Mouse (Mus musculus): ENCODE measurements around the gene Tpra1.
A peak's percentile ranks its signal among the peaks of the same experiment; 100 is the strongest.

The Tpra1 gene

DNA sequence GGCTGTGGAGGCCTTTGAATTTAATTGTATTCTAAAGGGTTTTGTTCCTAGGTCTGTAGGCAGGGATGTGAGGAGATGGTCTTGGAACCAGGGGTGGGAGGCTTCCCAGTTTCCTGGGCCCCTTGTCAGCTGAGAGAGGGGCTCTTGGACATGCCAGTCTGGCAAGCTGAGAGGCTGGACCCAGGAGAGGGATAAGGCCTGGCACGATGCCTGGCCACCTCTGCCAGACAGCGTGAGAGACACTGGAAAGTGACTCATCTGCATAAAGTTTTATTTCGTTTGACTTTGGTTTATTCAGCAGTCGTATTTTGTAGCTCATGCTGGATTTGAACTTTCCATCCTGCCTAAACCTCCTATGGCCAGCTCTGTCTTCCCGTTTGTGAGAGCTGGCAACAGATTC is 26.5 kb downstream of the Tpra1 start:
- peak; percentile 14 for DNase-seq

DNA sequence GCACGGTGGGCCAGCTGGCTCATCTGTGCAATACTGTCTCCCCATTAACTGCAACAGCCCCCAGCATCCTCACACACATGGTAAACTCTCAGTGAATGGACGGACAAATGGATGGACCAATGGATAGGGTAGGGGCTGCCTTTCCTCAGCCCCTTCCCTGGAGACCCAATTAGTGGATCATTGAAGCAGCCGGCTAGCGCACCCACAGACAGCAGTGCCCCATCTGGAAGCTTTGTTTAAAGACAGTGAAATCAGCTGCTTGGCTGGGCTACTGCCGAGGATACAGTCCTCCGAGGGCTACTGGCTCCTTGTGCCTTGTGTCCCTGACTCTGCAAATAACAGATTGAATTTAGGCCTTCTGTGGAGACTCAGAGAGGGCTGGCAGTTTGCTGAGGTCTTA is 27.4 kb downstream of the Tpra1 start:
- DNase-seq, result peak; percentile 7

DNA sequence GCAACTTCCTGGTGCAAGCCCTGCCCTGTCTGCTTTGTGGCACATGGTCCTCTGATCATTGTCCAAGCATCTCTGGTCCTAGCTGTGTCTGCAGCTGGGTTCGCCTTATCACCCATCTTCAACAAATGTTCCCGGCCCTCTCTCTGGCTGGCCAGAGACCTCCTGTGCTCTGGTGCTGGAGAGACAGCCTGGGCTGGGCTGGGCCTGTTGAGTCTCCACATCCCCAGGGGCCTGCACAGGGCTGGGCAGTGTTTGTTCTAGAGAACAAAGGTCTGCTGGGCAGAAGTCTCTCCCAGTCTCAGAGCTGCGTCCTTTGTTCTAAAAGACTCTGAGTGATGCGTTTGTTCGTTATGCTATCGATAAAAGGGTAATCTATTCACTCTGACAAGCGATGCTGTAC is 28.0 kb downstream of the Tpra1 start:
- DNase-seq, result no peak

DNA sequence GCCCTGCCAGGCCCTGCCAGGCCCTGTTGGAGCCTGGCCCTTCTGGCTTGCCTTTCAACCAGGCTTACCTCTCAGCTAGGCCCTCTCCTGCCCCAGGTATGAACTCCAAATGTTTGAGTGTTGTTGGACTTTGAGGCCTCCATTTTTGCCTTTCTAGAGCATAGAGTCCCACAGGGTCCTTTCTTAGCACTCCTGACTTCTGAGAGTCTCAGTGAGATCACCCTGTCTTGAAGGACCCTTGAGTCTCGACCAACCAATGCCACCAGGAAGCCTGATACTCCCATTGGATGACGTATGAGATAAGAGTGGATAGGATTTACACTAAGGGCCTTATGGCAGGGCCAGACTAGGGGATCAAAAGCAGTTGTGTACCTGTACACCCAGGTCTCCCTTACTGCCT is 29.4 kb downstream of the Tpra1 start:
- DNase-seq, result no peak

DNA sequence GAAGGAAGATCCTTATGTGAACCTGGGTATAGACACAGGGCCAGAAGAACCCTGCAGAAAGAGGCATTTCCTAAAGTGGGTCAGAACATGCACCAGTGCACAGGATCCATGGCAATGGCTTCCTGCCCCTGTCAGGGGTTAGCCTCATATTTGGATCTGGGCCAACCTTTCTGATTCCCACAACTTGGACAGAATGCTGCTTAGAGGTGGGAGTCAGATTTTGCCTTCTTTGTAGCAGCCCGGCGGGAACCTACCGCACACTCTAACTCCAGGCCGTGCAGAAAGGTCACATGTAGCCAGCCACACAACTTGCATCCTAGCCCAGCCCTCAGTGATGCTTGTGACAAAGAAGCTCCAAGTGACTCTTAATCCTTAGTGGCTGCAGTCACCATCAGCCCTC is 32.1 kb downstream of the Tpra1 start:
- DNase-seq, result no peak

DNA sequence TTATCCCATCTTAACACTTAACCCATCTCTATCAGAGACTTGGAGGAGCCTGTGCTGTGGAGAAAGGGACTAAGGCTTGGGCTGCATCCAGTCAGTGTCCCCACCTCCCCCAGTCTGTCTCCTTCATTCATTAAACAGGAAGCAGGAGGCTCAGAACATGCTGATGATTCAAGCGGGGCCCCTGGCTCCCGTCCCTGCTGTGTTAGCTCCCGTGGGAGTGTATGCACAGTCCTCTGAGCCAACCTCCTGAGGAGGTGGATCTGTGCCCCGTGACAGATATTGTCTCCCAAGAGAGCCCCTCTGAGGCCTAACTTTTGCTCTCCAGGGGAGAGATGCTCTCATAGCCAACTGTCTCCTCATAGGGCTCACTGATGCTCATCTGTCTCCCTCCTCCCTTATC is 32.8 kb downstream of the Tpra1 start:
- DNase-seq, result peak; percentile 52

DNA sequence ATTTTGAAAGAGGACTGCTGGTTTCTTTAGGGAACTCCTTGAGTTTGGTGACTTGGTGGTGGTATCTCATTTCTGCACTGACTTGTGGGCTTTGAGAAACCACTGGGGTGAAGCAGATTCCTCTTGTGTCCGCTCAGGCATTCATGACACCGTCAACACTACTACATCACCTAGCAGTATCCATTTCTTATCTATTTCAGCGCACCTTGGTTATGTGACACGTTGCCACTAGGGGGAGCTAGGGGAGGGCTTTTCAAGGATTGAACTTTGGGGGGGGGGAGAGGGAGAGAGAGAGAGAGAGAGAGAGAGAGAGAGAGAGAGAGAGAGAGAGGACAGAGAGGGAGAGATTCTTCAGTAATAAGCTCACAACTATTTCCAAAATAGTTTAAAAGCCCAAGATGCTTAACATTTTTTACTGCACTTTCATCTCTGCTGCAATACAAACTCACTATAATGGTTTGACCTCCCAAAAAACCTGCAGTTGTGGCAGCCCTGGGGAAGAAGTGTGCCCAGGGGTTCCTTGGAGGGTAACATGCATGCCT is 33.8 kb downstream of the Tpra1 start:
- peak; percentile 72 for DNase-seq

DNA sequence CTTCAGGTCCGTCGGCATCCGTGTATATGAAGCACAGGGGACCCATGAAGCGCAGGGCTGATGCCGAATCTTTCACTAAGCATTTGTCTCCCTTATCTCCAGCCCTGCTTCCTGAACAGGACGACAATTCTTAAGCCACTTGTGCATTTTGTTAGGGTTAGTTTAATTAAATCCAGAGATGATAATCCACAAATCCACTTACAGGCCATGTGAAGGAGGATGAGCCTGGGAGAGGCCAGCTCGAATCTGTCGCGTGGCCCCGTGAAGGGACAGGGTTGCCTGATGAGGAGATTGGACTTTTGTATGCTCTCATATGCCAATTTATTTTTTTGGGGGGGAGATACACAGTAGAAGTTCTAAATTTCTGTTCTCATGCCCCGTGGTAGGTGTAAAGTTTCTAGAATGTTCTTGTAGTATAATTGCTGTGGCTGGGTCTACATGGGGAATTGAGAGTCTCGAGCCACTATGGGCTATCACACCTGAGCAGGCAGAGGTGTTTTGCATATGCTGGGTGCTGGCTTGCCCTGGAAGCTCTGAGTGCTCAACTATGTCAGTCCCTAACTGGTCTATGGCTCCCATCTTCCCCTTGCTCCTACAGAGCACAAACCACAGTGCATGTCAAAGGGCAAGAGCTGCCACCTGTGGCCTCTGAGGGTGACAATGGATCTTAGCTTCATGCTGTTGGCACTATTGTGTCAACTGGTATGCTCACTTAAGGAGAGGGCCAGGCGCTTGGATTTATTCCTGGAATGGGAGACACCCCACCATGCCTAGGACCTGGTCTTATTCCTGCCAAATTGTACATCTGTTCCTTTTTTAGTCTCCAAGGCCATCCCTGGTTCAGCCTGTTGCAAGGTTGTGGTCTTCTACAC is 34.5 kb downstream of the Tpra1 start:
- peak; percentile 7 for DNase-seq

DNA sequence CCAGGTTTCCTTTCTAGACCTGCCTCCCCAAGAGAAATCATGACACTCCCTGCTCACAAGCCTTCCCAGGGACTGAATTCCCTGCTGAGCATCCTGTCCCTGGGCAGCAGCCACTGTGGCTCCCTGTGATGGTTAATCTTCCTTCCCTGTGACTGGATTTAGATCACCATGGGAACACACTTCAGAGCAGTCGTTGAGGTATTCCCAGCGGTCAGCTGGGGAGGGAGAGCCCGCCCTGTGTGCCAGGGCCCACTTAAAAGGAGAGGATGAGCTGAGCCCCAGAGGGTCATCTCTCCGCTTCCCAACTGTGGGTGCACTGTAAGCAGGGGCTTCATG is 35.1 kb downstream of the Tpra1 start:
- peak; percentile 17 for DNase-seq

DNA sequence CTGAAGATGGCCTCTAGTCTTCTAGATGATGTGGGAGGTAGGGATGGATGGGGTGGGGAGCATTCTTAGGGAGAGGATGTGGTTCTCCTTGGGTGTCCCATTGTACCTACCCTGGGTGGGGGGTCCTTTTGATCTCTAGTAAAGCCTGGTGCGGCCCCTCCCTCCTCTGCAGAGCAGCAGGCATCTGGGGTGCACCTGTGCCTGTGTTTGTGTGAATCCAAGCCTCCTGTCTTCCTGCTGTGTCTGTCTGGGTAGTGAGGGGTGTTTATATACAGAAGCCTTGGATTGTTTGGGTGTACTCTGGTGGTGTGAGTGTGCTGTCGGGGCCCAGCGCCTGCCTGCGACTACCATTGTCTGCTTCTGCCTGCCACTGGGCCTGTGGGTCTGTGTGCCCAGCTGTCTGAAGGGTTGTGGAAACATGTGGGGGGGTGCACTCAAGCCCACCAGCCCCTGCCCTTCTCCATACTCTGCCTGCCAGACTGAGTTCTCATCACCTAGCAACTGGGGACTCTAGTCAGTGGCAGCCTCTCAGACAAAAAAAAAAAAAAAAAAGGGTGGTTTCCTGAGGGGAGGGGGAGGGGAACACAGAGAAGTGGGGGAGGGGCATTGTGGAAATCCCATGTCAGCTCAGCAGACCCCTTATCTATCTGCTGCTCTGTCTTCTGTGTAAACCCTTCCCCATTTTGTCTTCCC is 36.1 kb downstream of the Tpra1 start:
- DNase-seq, result peak; percentile 17

DNA sequence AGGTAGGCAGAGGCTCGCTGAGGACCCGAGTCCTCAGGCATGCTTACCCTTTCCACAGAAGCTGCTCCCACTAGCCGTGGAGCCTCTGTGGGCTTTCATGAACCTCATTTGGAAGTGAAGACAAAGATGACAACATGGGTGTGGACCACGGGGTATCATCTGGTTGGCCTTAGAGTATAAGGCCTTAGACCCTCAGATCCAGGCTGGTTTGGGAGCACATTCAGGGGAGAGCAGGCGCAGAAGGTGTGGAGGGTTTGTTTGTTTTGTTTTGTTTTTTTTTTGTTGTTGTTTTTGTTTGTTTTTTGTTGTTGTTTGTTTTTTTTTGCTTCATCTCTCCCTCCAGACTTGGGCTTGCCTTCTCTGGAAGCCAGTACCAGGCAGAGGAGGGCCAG is 36.6 kb downstream of the Tpra1 start:
- DNase-seq, result peak; percentile 4

DNA sequence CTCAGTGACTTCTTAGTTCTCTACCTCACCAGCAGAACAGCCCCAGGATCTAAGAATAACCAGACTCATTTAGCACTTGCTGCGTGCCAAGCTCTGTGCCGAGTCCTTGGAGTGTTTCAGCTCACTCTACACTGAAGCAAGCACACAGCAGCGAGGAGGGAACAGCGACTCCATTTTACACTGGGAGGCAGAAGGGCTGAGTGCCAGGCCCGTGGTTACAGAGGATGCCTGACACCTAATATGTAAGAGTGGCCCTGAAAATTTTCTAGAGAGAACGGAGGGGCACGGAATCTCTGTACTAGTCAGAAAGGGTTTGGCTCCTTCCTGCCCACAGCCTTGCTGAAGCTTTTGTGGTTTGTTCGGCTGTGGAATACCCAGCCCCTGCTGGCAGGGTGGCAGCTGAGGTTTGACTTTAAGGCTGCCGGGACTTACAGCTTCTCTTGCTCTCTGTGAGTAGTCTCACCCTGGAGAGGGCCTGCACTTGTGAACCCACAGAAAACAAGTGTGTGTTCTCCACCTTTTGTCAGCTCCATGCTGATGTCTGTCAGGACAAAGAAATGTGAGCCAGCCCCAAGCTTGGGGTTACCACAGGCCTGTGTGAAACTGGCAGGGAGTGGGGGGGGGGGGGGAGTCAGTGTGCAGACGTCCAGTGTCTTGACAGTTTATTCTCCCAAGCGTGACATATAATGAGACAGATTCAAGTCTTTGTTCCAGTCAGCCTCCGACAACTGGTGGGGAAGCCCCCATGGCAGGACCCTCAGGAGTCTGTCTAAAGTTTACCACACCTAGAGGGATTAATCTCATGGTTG is 37.4 kb downstream of the Tpra1 start:
- DNase-seq, result peak; percentile 61

DNA sequence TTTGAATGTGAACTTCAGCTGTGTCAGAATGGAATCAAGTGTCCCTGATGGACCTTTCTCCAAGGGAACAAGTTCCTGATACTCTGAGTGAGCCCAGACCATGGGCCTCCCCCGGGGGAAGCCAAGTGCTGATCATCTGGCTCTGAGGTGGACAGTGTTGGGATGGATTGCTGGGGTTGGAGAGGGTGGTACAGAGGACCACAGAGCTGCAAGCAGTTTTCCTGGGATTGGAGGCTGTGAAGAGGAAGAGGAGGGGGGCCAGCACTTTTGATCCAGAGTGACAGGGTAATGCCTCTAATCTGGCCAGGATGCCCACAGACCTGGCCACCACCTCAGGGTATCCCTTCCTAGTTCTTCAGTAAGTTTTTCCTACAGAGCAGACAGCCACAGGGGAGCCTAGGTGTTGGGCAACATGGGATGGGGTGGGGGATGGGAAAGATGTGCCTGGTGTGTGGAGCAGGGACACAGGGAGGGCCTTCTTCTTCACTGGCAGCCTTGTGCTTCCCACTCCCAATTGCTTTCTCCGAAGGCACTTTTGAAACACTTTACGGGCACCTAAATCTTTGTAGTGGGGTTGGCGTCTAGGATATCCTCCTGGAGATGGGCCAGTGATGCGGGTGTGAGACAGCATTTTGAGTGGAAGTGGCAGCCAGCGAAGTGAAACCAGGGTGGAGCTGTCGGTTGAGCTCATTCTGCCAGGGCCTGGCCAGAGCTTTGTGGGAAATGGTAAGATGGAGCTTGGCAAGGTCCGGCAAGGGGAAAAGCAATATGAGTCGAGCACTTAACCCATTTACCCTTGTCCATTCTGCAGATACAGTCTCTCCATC is 38.3 kb downstream of the Tpra1 start:
- peak; percentile 37 for DNase-seq

DNA sequence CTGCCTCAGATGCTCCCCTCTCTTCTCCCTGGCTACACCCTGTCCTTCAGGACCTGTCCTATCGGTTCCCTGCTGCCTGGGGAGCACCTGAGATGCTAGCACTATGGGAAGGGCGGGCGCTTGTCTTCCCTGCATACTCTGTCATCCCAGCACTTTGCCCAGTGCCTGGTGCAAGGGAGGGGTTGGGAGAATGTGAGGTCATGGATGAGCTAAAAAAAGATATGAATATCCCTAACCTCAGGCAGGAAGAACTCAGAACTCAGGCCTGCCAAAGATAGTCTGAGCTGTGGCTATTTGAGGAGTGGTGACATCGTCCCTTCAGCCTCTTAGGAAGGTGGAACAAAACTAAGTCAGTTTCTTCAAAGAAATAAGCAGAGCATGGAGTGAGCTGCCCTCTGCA is 39.6 kb downstream of the Tpra1 start:
- DNase-seq, result peak; percentile 3

DNA sequence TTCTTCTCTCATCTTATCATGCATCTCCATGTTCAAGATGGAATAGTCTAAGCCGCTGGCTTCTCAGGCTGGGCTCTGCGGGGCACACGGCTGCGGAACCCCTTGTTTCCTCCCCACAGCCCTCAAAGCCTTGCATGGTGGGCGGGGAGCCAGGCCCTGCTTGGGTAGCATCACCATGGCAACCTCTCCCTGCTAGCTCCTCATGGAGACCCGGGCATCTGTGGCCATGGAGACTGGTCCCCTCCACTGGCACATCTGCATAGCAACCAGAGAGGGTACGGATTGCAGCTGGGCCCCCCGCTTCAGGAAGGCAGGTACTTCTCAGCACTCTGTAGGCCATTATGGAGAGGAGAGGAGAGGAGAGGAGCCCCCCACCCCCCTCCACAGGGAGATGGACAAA is 40.5 kb downstream of the Tpra1 start:
- DNase-seq, result peak; percentile 75

DNA sequence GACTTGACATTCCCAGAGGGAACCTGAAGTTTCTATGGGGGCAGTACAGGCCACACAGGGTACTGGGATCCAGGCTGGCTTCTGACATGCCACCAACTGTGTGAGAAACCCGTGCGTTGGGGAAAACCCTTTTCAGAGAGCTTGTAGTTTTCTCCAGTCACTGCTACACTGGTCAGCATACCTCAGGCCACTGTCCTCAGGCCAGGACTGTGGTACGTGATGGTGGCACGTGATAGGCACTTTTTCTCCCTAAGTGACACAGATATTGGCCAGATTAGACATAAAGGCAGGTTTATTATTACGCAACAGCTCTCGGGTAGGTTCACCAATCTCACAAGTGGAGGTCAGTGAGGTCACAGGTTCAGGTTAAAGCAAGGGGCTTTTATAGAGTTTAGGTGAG is 41.6 kb downstream of the Tpra1 start:
- no peak for DNase-seq

DNA sequence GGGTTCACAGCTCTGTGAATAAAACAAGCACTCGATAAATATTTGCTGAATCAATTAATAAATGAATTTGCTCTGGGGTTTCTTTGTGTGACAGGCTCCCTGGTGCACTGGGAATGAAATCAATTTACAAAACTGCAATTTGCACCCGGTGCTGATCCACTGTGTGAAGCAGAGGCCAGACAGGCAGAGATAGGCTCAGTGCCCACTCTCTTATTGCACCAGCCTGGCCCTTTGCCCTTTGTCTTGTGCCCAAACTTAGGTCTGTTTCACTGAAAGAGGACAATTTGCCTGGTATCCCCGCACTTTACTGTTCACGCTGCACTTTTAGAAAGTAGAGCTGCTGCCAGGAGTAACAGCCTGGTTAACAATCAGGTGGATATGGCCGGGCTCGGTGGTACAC is 44.4 kb downstream of the Tpra1 start:
- DNase-seq, result no peak

DNA sequence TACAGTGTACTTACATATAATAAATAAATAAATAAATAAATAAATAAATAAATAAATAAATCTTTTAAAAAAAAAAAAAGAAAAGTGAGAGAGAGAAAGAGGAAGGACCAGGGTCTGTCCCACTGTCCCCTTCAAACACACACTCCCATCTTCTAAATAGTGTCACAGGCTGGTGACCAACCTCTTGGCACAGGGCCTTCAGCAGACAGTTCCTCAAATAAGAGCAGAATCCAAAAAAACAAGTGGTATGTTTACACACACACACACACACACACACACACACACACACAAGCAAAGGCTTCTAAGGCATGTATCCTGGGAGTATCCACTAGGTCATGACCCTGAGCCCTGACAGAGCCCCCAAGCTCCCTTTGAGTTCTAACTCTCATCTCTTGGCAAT is 45.7 kb downstream of the Tpra1 start:
- peak; percentile 4 for DNase-seq

DNA sequence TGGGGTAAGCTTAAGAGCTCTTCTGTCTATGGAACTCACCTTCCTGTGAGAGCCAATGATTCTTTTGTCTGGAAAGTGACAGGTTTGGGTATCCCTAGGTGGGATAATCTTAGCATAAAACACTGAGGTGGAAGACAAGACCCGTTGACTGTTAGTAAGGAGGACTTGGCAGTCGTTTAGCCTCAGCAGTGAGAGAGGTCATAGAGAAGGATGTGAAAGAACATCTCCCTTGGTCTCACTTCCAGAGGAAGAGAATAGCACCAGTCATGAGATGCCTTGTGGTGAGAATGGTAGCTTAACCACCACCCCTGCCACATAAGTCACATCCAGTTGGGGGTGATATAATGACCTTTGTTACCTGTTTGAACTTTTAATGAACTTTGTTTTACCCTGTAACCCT is 54.7 kb downstream of the Tpra1 start:
- DNase-seq, result no peak

DNA sequence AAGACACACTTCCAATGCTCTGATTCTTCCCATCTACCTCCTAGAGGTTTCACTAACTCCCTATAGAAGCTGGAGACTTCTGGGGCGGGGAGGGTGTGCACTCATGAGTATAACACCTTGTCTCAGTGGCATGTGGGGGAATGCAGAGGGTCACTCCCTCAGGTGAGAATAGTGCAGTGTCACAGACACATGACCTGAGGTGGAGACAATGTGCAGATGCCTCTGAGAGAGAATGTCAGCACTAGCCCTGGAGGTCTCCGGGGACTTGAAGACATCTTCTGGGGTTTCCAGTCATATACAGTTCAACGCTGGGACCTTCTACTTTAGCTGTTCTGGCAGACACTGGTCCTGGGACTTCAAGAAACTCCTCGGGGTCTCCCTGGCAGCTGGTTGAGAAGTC is 55.3 kb downstream of the Tpra1 start:
- DNase-seq, result no peak

DNA sequence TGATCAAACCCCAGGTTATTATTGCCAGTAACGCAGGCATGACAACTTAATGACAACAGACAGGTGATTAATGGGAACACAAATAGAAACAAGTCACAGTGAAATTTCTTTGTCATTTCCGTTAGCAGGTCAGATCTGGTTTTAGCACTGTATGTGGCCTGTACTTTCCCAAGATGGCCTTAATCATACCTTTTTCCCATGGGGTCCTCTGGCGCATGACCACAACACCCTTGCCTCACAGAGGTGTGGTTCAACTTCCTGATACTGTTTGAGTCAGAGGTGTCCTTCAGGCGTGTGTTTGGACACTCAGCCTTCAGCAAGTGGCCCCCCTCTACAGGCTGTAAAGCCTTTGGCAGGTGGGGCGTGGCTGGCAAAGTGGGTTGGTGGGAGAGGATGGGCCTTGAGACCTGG is 55.8 kb downstream of the Tpra1 start:
- no peak for DNase-seq

DNA sequence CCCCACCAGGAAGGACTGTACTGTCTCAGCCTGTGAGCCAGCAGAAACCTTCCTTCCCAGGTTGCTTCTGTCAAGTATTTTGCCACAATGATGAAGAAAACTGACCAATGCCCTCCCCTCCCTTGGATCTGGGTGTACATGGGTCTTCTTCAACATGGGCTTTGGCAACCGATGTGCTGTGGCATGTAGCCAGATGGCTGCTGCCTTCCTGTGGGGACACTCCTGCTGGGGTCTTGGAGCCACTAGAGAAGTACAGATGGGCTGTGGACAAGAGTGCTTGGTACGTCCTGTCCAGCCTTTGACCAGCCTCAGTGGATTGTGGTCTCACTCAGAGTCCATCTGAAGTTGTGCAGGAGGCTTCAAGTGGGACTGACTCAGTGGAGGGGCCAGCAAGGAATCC is 56.3 kb downstream of the Tpra1 start:
- no peak for DNase-seq

DNA sequence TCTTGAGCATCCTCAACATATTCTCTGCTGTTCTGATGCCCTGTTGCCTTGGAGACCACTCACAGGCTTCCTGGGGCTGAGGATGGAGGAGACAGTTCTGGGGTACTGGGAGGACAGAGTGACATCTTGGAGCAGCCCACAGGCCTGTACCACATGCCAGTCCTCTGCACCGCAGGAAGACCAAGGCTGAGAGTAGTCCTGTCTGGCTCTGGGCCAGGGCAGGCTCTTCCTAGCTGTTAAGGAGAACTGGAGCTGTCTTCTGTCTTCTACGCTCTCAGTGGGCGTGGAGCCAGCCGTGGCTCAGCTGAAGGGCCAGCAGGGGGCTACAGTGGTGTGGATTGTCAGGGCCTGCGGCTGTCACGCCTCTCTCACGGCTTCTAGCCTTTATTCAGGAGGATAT is 57.8 kb downstream of the Tpra1 start:
- peak; percentile 86 for DNase-seq
